Mouse (Mus musculus): ENCODE data around the gene Slc5a9.

DNA sequence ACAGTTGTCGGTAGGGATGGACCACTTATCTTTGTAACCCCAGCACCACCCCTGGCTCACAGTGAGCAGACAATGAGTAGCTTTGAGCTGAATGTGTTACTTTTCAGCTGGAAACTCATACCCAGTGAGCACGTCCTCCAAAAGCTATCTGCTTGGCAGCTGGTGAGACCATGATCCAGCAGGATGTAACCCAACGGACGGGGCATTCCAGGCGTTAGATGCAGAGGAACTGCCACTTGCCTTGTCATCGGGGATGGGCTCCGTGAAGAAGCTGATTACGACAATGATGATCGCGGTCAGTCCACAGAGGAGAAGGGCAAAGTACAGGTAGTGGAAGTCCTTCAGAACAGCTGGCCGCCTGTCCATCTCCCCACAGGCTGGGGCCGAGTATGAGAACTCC is 19.2 kb downstream of the Slc5a9 start:
- TF ChIP-seq POLR2A (IDR thresholded peaks at IDR 0.05; ENCODE audit: insufficient read length, low read depth) (no peak), MYOD1 (IDR thresholded peaks at IDR 0.05; ENCODE audit: control insufficient read depth in 1 of 3, insufficient read length in 2 of 3, low read depth in 2 of 3) (no peak), TCF12 (IDR thresholded peaks at IDR 0.05; ENCODE audit: insufficient read depth, poor library complexity, severe bottlenecking) (no peak), SRF (IDR thresholded peaks at IDR 0.05; ENCODE audit: control insufficient read depth, insufficient read length, low read depth) (no peak), REST (IDR thresholded peaks at IDR 0.05; ENCODE audit: insufficient read depth, insufficient read length) (no peak), E2F4 (IDR thresholded peaks at IDR 0.05; ENCODE audit: insufficient read depth) (no peak), POLR2AphosphoS2 (IDR thresholded peaks at IDR 0.05; ENCODE audit: insufficient read length, low read depth) (no peak)

Measured in myocyte (in vitro differentiated cells).